Mouse (Mus musculus) MEL (cell line): ENCODE results near the gene Nrxn3. TPM values are rescaled to one million over a fixed set of nuclear protein-coding genes. Genes with fewer than 3 reads are reported as not detected.

Experiments
- DNase-seq: peaks from one replicate; pipeline ENCODE4 v3.0.0; 2011; ENCODE audit warnings: low read depth, low spot score
- H3K27ac ChIP-seq: 2 replicates; pipeline ENCODE4 v1.5.1; 2012; ENCODE audit warnings: low read depth, mild to moderate bottlenecking, control low read depth, low read length, moderate library complexity; ENCODE audit not compliant: control insufficient read depth
- H3K27me3 ChIP-seq, 2 experiments: fragments of 150-350 bp in 1 of 2; sonication (generic) in 1 of 2; 2 replicates each; pipeline ENCODE4 v1.6.1; 2012; ENCODE audit warnings: low read length in 2 of 2, mild to moderate bottlenecking in 2 of 2, improper control_type of control experiment in 1 of 2, moderate library complexity in 1 of 2; ENCODE audit not compliant: insufficient read depth in 2 of 2, control insufficient read depth in 1 of 2
- H3K36me3 ChIP-seq, 2 experiments: 2 replicates each; pipeline ENCODE4 v1.6.1; 2012 to 2014; ENCODE audit warnings: low read length in 2 of 2, improper control_type of control experiment in 1 of 2, inconsistent platforms in 1 of 2, mild to moderate bottlenecking in 1 of 2; ENCODE audit not compliant: insufficient read depth in 2 of 2, control insufficient read depth in 1 of 2
- H3K4me1 ChIP-seq, 2 experiments: fragments of 150-350 bp in 1 of 2; sonication (generic) in 1 of 2; 2 replicates each; pipeline ENCODE4 v1.6.1; 2012; ENCODE audit warnings: low read length in 2 of 2, improper control_type of control experiment in 1 of 2, mild to moderate bottlenecking in 1 of 2; ENCODE audit not compliant: insufficient read depth in 2 of 2, control insufficient read depth in 1 of 2
- H3K4me3 ChIP-seq, 2 experiments: fragments of 150-350 bp in 1 of 2; sonication (generic) in 1 of 2; 2 replicates each; pipeline ENCODE4 v1.5.1; 2012; ENCODE audit warnings: low read depth in 2 of 2, low read length in 2 of 2, mild to moderate bottlenecking in 2 of 2, moderate library complexity in 2 of 2, control low read depth in 1 of 2, improper control_type of control experiment in 1 of 2; ENCODE audit not compliant: control insufficient read depth in 1 of 2, insufficient read depth in 1 of 2
- H3K79me2 ChIP-seq: 2 replicates; pipeline ENCODE4 v1.6.1; 2012; ENCODE audit warnings: mild to moderate bottlenecking, low read length, moderate library complexity; ENCODE audit not compliant: control insufficient read depth, poor library complexity, insufficient read depth
- H3K9ac ChIP-seq: 2 replicates; pipeline ENCODE4 v1.6.1; 2012; ENCODE audit warnings: low read depth, mild to moderate bottlenecking, control low read depth, low read length, moderate library complexity; ENCODE audit not compliant: control insufficient read depth, poor library complexity, severe bottlenecking
- H3K9me3 ChIP-seq: fragments of 150-350 bp; sonication (generic); replicated peaks from 2 replicates; pipeline ENCODE4 v1.6.1; 2012; ENCODE audit warnings: mild to moderate bottlenecking, low read length, improper control_type of control experiment, moderate library complexity; ENCODE audit not compliant: insufficient read depth
- BHLHE40 ChIP-seq: IDR thresholded peaks from 2 replicates; pipeline ENCODE4 v1.6.1; 2012; ENCODE audit warnings: low read depth, mild to moderate bottlenecking, inconsistent platforms, low read length, improper control_type of control experiment, borderline replicate concordance
- HCFC1 ChIP-seq: IDR thresholded peaks from 2 replicates; pipeline ENCODE4 v1.6.1; 2012; ENCODE audit warnings: low read depth, mild to moderate bottlenecking, inconsistent platforms, low read length, improper control_type of control experiment, moderate library complexity
- MAFK ChIP-seq: IDR thresholded peaks from 2 replicates; pipeline ENCODE4 v1.6.1; 2011; ENCODE audit warnings: low read depth, mild to moderate bottlenecking, low read length, improper control_type of control experiment, borderline replicate concordance
- MAX ChIP-seq: IDR thresholded peaks from 2 replicates; pipeline ENCODE4 v1.6.1; 2011; ENCODE audit warnings: low read length, improper control_type of control experiment
- MAZ ChIP-seq: IDR thresholded peaks from 2 replicates; pipeline ENCODE4 v1.6.1; 2012; ENCODE audit warnings: low read depth, mild to moderate bottlenecking, inconsistent platforms, low read length, improper control_type of control experiment
- MEF2A ChIP-seq: IDR thresholded peaks from 2 replicates; pipeline ENCODE4 v1.6.1; 2014; ENCODE audit warnings: low read depth, mild to moderate bottlenecking, inconsistent platforms, low read length, improper control_type of control experiment; ENCODE audit not compliant: poor library complexity, insufficient replicate concordance, severe bottlenecking; ENCODE audit errors: extremely low read depth
- MYB ChIP-seq: IDR thresholded peaks from 2 replicates; pipeline ENCODE4 v1.6.1; 2011; ENCODE audit warnings: mild to moderate bottlenecking, low read depth, low read length, improper control_type of control experiment
- NELFE ChIP-seq: IDR thresholded peaks from 2 replicates; pipeline ENCODE4 v1.6.1; 2011; ENCODE audit warnings: low read depth, low read length, improper control_type of control experiment
- POLR2AphosphoS5 ChIP-seq: IDR thresholded peaks from 2 replicates; pipeline ENCODE4 v1.6.1; 2012; ENCODE audit warnings: low read depth, borderline replicate concordance, mild to moderate bottlenecking, inconsistent platforms, low read length, moderate library complexity, mixed read lengths
- RAD21 ChIP-seq: IDR thresholded peaks from 2 replicates; pipeline ENCODE4 v1.6.1; 2011; ENCODE audit warnings: mild to moderate bottlenecking, low read depth, low read length, improper control_type of control experiment
- SIN3A ChIP-seq: IDR thresholded peaks from 2 replicates; pipeline ENCODE4 v1.6.1; 2012; ENCODE audit warnings: low read length, improper control_type of control experiment, inconsistent platforms
- TBP ChIP-seq: IDR thresholded peaks from 2 replicates; pipeline ENCODE4 v1.8.0; 2011; ENCODE audit warnings: low read depth, low read length, improper control_type of control experiment
- TCF12 ChIP-seq: IDR thresholded peaks from 2 replicates; pipeline ENCODE4 v1.6.1; 2014; ENCODE audit warnings: low read depth, mild to moderate bottlenecking, inconsistent platforms, low read length, improper control_type of control experiment, moderate library complexity
- USF2 ChIP-seq, 2 experiments: IDR thresholded peaks; 2 replicates each; pipeline ENCODE4 v1.6.1; 2011 to 2012; ENCODE audit warnings: improper control_type of control experiment in 2 of 2, low read length in 2 of 2, borderline replicate concordance in 1 of 2, inconsistent platforms in 1 of 2, low read depth in 1 of 2, mild to moderate bottlenecking in 1 of 2; ENCODE audit not compliant: insufficient read depth in 1 of 2
- ZKSCAN1 ChIP-seq: IDR thresholded peaks from 2 replicates; pipeline ENCODE4 v1.6.1; 2012; ENCODE audit warnings: low read depth, mild to moderate bottlenecking, inconsistent platforms, low read length, improper control_type of control experiment, moderate library complexity
- ZNF384 ChIP-seq: IDR thresholded peaks from 2 replicates; pipeline ENCODE4 v1.6.1; 2012; ENCODE audit warnings: low read depth, mild to moderate bottlenecking, inconsistent platforms, low read length, improper control_type of control experiment
- polyA plus RNA-seq, 2 experiments: library from polyadenylated mRNA; stranded (reverse) in 1 of 2; unstranded in 1 of 2; fragments of >175 nt in 1 of 2; fragments of >200 nt in 1 of 2; gene quantifications; 2 replicates each; pipeline versions ENCODE4 v1.2.1 to v1.2.4; 2012; ENCODE audit warnings: low replicate concordance in 2 of 2, low read depth in 1 of 2; ENCODE audit not compliant: insufficient read length in 2 of 2, insufficient read depth in 1 of 2, missing spikeins in 1 of 2
- total RNA-seq: library from RNA; depleted of rRNA; stranded (reverse); fragments of 300-350 nt; gene quantifications from 2 replicates; pipeline ENCODE4 v1.2.3, GENCODE M21; 2012

The Nrxn3 gene
- total and polyA plus RNA-seq, 3 experiments: not detected

DNA sequence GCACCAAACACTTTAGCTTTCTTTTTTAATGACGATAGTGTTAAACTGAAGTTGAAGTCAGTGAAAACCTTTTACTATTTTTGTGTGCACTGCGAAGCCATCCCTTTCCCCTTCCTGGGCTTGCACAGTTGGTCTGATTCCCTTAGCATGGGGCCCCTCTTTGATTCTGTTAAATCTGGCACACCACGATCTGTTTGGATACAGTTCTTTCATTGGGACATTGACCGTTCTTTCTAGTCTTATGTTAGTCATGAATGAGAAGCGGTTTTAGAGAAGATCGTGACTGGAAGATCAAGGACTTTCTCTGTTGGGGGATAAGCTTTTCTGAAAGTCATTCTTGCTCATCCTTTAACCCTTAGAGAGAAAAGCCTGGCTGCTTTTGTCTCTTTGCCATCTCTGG lies 118.7 kb downstream of the Nrxn3 start:
- no peaks in the 10 kb centered on the region for H3K79me2 ChIP-seq

DNA sequence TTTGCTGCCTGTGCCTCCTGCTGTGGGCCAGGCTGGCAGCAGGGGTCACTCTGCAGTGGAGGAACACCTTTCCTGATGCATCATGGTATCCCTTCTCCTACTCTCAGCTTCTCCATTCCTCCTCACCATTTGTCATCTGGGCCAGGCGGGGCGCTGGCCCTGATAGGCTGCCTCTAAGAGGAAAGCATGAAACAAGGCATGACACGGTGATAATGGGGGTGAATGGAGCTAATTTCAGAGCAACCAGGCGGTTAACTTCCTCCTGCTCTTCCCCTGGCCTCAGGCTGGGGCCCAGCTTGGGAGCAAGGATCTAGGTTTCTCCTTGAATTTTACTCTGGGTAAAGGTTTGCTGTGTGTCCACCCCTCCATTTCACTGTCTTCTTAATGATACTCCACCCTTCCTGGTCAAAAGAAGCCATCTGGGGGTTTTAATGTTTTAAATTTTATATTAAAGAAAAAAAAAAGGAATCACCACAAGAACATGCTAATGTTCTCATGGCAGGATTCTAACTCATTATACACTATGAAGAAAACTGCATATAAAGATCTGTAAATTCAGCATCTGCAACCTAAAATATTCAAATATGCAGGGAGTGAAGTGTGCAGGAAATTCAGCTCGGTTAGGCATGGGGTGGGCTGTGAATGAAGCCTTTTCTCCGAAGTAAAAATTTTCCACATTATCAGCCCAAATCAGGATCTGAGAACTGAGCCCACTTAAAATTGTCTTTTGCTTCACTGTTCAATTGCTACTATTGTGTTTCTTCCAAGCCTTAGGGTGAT lies 127.9 kb downstream of the Nrxn3 start:
- H3K9ac ChIP-seq: no peak overlapping the region
- no peak for TF ChIP-seq MEF2A
- TF ChIP-seq RAD21: no peak
- TF ChIP-seq USF2 (IDR thresholded peaks at IDR 0.05; ENCODE audit: borderline replicate concordance in 1 of 2, insufficient read depth in 1 of 2, low read depth in 1 of 2, low read length in 2 of 2): no peak
- TF ChIP-seq TCF12: no peak
- no peak for TF ChIP-seq POLR2AphosphoS5
- TF ChIP-seq MYB: no peak
- no peak for TF ChIP-seq MAX
- no peaks in the 10 kb centered on the region for H3K36me3 ChIP-seq

More for the DNA sequence above, 118.7 kb downstream of the Nrxn3 start:
- H3K4me3 ChIP-seq: no peak overlapping the region
- H3K4me1 ChIP-seq: no peaks in the 10 kb centered on the region
- no peak overlapping the region for H3K9ac ChIP-seq
- no peaks in the 10 kb centered on the region for H3K36me3 ChIP-seq
- no peak for DNase-seq
- no peaks in the 10 kb centered on the region for H3K9me3 ChIP-seq
- TF ChIP-seq USF2 (IDR thresholded peaks at IDR 0.05; ENCODE audit: borderline replicate concordance in 1 of 2, insufficient read depth in 1 of 2, low read depth in 1 of 2, low read length in 2 of 2) (no peak), HCFC1 (no peak), BHLHE40 (no peak), SIN3A (no peak), MEF2A (no peak), MAFK (no peak), TBP (no peak), ZKSCAN1 (no peak), ZNF384 (no peak), NELFE (no peak), MAZ (no peak)
- no peaks in the 10 kb centered on the region for H3K27me3 ChIP-seq
- H3K27ac ChIP-seq: no peak overlapping the region

More for the DNA sequence above, 127.9 kb downstream of the Nrxn3 start:
- Histone ChIP-seq H3K27ac (no peak overlapping the region), H3K9me3 (no peaks in the 10 kb centered on the region), H3K4me1 (no peaks in the 10 kb centered on the region), H3K79me2 (no peaks in the 10 kb centered on the region), H3K27me3 (no peaks in the 10 kb centered on the region), H3K4me3 (no peak overlapping the region)
- DNase-seq: no peak
